Mouse (Mus musculus): ENCODE data around the gene Fgd2.

DNA sequence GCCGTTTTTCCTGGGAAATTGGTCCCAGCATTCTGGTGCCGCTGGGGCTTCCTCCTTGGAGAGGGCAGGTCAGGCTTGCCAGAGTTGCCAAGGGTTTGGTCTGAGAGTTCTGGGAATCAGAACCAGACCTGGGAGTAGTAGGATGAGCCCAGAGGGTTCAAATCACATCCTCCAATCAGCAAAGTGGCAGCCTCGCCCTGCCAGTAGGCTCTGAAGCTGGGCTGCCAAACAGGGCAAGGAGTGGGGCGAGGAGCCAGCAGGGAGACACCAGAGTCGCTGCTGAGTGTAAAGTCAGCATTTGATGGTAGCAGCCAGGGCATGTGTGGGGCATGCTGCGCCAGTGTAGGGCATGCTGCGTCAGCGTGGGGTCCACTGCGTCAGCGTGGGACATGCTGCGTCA lies 28.3 kb downstream of the Fgd2 start:
- TF ChIP-seq GATA1 (IDR thresholded peaks at IDR 0.05; ENCODE audit: borderline replicate concordance, low read length) (no peak), FLI1 (IDR thresholded peaks at IDR 0.05; ENCODE audit: low read length) (no peak)
